Mouse (Mus musculus) heart, postnatal 0 days (tissue): ENCODE data around the gene Nrg4.

ENCODE experiments used
- CTCF ChIP-seq: IDR thresholded peaks from 2 replicates; pipeline ENCODE4 v1.5.1; 2016; ENCODE audit warnings: antibody characterized with exemption, control low read depth, low read depth
- EP300 ChIP-seq: IDR thresholded peaks from 2 replicates; pipeline ENCODE4 v1.6.1; 2016; ENCODE audit warnings: antibody characterized with exemption, low read depth

- TF ChIP-seq CTCF (no peak), EP300 (no peak)
These were observed 47.4 kb downstream of the Nrg4 start for GRCm38 (mm10) chr9:55279114-55279825.
